Mouse (Mus musculus) urinary bladder, postnatal 14 days (tissue): Measurements from ENCODE around the gene Zcchc2.
A peak's percentile ranks its signal among the peaks of the same experiment; 100 is the strongest.

Source experiments
- DNase-seq: peaks from one replicate; pipeline ENCODE4 v3.0.0; 2021; ENCODE audit warnings: low spot score

Gene Zcchc2

DNA sequence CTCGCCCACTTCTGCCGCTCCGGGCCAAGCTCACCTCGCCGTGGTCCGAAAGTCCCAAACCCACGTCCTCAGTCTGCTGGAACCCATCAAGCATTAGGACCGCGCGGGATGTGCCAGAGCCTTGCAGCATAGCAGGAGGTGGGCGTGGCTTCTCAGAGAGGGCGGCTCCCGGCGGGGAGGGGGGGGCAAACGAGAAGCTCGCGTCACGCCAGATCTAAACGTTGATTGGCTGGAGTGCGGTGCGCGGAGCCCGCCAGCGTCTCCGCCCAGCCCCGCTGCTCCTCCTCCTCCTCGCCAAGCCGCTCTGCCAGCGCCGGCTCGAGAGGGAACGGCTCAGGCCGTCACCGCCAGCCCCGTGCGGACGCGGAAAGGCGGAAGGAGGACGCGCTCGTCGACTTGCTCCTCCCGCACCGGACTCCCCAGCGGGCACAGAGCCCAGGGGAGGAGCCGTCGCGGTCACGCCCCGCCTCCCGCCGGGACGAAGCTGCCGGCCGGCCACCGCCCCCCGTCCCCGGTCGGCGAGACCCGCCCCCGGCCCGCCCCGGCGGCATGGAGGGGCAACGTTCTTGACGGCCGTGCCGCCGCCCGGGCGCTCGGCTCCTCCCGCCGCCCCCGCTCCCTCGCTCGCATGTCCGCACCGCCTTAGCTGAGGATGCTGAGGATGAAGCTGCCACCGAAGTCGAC is at the start of gene Zcchc2:
TSS of gene Zcchc2 (plus strand) at position 269 of the 684 bp plus-strand sequence.
- DNase-seq, result peak; percentile 99

DNA sequence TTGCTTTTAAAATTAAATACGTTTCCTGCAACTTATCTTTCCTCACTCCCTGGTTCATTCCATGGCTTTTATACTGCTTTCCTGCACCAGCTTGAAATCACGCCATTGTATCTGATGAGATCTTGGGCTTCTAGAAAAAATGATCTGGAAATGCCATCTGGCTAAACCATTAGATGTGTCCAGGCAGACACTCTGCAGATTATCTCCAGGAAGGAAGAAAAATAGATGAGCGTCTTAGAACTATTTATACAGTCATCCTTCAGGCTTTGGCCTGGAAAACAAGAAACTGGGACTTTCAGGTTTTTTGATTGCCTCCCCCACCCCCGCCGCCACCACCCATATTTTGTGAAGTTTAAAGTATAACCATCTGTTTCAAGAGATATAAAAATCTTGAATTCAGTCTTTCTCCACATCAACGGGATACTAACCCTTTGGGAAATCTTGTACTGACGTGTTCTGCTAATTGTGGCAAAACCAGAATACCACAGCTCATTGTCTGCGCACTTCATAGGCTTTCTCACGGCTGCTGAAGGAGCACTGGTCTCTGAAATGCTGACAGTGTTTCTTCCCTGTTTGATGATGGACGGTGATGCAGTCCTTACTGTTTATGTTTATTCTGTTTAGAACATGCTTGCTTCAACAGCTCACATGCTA is 45.2 kb upstream of the Zcchc2 start:
- no peak for DNase-seq

- peak; percentile 20 for DNase-seq
Measured at GRCm38 (mm10) chr1:105946581-105947540, 43.3 kb upstream of the Zcchc2 start.

DNA sequence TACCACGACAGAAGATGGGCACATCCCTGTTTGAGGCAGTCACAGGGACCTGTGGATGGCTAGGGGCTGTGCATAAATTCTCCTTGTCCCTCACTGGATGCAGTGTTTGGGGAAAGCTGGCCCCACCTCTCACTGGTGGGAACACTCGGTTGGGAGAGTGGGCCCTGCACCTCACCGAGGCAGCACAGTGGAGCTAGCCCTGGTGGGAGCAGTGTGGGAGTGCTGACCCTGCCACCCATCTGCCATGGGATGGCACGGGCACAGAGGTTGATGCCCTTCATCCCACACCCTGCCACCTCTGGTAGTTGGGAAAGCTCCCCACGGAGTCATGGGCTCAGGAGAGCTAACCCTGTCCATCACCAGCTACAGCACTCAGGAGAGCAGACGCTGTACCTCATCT is 41.9 kb upstream of the Zcchc2 start:
- DNase-seq, result no peak

DNA sequence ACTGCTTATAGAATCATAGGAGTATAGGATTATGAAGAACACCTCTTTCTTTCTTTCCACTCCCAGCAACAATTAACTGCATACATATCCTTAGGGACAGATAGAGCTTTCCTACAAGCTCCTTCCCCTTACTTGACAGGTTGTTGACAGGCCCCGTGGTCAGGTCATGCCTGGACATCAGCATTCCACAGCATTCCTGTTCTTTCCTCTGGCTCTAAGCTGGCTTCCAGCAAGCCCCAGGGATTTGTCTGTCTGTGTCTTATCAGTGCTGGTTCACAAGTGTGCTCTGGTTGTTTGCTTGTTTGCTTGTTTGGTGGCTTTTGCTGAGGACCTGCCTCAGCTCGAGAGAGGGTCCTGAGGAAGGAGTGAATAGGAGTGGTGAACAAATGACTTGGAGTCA is 36.6 kb upstream of the Zcchc2 start:
- no peak for DNase-seq

- DNase-seq, result no peak
Measured at GRCm38 (mm10) chr1:105954047-105954446, 36.2 kb upstream of the Zcchc2 start.

DNA sequence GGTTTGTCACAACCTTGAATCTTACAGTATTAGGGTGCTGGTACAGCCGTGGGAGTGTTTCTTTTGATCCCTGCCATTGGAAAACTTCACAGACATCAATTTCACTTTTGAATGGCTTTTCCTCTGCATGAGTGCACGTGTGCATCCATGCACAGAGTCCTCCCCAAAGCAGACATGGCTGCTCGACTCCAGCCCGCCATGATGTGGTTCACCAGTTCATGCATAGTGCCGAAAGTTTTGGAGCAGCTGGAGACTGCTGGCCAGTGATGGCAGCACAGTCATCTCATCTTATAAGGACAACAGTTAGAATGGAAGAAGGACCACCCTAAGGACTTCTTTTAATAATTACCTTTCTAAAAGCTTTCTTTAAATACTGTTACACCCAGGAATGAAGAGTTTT is 34.1 kb upstream of the Zcchc2 start:
- no peak for DNase-seq

DNA sequence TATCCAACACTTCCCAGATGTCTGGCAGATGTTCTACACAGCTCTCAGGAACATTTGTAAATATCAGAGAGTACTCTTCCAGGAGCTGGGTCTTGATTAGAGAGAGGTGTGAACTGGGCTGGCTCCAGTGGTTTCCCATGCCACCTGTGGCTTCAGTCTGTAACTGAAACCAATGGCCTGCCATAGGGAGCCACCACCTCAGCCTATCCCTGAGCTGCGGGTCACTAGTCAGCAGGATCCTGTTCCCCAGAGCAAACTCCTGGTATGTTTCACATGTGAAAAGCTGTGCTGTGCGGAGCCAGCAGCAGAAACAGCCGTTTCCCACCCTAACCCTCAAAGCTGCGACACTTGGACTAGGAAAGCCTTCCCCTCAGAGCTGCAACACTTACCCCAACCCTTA is 28.7 kb upstream of the Zcchc2 start:
- DNase-seq, result no peak

- DNase-seq, result no peak
Measured at GRCm38 (mm10) chr1:105962084-105962818, 28.0 kb upstream of the Zcchc2 start.

DNA sequence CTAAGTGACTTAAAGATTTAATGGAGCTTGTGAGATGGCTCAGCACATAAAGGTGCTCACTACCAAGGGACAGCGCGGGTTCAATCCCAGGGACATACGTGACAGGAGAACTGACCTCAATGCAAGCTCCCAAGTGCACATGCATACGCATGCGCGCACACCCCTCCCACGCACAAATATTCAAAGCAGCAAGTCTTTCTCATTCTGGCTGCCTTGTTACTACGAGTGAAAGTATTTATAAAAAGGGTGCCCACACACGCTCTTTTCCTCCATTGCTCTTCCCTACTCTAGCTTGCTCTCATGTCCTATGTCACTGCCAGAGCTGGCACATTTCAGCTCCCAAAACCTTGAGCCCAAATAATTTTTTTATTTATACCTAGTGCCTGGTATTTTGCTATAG is 27.4 kb upstream of the Zcchc2 start:
- DNase-seq, result no peak

GRCm38 (mm10) chr1:105964514-105964913 is 25.7 kb upstream of the Zcchc2 start:
- no peak for DNase-seq

GRCm38 (mm10) chr1:105965189-105965588 is 25.0 kb upstream of the Zcchc2 start:
- no peak for DNase-seq

GRCm38 (mm10) chr1:105971490-105972170 is 18.6 kb upstream of the Zcchc2 start:
- DNase-seq, result peak; percentile 20

DNA sequence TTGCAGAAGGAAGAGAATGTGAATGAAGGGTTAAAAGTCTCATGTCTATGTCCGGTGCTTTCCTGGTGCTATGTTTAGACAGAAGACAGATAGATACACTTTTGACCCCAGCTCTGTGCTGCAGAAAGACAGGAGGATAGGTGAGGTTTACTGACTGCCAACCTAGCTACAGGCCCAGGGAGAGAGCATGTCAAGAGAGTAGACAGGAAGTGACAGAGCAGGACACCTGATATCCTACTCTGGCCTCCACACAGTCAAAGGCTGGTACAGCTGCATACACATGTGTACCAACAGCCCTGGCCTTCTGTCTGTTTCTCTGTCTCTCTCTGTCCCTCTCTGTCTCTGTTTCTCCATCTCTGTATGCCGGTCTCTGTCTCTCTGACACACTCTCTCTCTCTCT is 16.2 kb upstream of the Zcchc2 start:
- DNase-seq, result no peak

DNA sequence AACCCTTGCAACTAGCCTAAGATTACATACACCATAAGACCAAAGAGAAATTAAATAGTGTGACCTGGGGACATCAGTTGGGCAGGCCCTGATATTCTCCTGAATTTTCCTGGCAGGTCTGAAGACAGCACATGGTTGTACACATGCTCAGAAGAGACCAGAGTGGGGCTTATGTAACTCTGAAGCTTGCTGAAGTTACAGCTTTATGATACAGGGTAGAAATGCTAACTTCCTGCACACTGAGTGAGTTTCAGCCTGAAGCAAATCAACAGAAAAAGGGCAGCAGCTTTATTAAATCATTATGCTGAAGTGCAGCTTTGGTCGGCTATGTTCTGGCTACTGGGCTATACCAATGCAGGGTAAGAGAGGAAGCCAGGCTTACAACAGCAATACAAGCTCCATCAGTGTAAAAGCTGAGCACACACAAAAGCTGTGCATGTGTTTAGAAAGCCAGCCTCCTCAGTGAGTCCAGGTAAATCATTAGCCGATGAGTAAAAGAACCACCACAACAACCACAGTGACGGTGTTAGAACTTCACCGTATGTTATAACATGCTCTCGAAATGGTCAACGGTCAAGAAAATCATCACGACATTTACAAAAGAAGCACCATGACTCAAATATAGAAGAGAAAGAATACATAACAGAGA is 12.6 kb upstream of the Zcchc2 start:
- DNase-seq, result no peak

DNA sequence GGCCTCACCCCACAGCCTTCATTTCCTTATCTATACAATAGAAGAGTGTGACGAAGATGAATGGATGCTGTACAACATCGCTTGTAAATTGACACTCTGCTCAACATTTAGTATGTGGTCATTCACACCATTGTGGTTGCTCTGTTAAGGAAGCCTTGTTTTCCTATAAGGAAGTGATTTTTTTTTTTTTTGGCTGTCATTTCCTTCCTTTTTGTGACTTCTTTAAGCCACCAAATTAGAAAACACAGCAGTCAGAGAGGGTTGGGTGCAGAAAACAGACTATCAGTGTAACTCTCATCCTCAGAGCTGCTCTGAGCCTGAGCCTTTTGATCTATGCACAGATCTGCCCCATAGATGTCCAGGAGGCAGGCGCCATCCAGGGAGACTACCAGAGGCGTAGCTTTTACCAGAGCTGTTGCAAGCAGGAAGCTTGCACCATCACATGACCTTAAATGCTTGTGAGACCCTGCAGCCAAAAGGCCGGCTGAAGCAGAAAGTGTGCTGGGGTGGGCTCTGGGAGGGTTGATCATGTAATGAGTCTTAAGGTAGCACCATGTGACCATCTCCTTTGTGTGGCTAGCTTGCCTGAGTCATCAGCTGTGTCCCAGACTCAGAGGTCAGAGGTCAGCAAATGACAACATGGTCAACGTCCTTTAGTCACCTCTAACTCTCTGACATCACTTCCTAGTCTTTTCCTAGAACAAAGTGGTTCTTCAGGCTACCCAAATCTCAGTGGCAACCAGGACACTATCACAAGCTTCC is 9.2 kb upstream of the Zcchc2 start:
- DNase-seq, result no peak

DNA sequence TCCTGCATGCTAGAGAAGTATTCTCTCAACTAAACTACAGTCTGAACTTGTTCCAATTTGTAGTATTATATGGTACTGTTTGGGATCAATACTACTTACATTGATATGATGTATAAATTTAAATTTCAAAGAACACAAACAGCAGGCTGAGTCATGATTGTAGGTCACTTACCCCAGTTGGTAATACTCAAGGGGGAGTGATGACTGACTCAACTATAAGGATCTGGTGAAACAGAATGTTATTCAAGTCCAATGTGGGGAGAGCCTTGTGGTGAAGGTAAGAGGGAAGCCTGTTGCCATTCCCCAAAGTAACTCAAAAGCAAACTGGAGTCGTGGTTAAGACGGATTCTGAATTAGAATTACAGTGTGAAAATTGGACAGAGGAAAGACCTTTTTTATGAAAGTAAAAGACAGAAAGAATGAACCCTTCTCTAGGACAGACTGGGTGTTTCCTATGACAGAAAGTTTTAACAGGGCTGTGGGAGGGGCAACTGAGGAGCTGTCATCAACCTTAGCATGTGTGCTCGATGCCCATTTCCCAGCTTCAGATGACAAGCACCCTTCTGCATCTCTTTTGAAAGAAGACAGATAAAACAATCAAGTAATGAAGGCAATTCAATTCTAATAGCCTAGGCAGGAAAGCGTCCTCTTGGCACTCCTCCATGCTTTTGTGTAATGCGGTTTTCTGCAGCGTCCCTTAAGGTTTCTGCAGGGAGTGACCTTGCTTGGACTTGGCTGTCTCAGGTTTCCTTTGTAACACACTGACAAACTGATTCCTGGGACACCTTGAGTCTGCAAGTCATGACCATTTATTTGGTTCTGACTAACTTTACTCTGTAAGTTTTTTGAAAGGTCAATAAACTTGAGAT is 7.5 kb upstream of the Zcchc2 start:
- no peak for DNase-seq

DNA sequence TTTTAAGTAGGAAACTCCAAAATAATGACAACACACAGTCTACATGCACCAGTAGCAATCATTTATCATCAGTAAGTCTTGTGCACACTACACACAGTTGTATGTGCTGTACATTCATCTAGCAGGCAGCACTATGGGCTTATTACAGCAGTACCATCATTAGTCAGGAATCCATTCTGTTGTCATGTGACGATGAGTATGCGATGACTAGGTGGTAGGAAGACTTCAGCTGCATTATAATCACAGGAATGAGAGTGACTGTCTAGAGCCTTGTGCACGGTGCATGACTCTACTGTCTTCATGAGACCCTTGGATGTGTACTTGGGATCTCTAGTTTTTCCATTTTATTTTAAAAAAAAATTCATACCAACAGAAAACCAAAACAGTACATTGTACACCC is 6.0 kb upstream of the Zcchc2 start:
- DNase-seq, result no peak

DNA sequence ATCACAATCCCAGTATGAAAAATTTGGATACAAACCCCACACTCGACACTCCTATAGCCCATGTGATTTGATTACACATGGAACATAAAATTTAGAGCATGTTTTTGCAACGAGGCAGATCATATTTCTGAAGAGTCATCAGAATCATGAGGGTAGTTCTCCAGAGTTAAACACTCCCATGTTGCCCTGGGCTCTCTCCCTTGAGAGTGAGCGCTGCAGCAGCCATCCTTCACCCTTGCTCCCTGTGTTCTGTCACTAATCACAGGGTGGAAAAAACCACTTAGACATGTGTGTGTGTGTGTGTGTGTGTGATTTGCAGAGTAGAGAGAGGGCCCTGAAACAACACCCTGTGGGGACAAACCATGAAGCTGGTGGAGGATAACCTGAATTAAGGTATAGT is 2.0 kb upstream of the Zcchc2 start:
- DNase-seq, result no peak
